Mouse (Mus musculus) cerebellum, adult 2 months (tissue): ENCODE measurements around the gene Actr2.

Source experiments
- CTCF ChIP-seq: fragments of 200-500 bp; IDR thresholded peaks from 2 replicates; pipeline ENCODE4 v1.5.1; 2011; ENCODE audit warnings: low read depth, mild to moderate bottlenecking, control low read depth, low read length, moderate library complexity, borderline replicate concordance; ENCODE audit not compliant: insufficient read depth
- POLR2A ChIP-seq: fragments of 200-500 bp; IDR thresholded peaks from 2 replicates; pipeline ENCODE4 v1.6.1; 2011; ENCODE audit warnings: low read length, control low read depth, borderline replicate concordance; ENCODE audit not compliant: insufficient read depth

- TF ChIP-seq POLR2A (no peak), CTCF (no peak)
Measured at GRCm38 (mm10) chr11:20145383-20145782, 32.7 kb upstream of the Actr2 start.
